Comparison of ENCODE assay signal across 23 mouse cellular contexts in genomic region chr7:27111987-27112386, GRCm38 (mm10). TPM values are rescaled to one million over a fixed set of nuclear protein-coding genes. Genes with fewer than 3 reads are reported as not detected.
A peak's percentile ranks its signal among the peaks of the same experiment; 100 is the strongest.
DNase-seq lines count a peak whose midpoint lies in the region; ATAC-seq and TF ChIP-seq lines count a peak whose summit lies in the region.
"Had no signal": no experiment of that assay in that cellular context is flagged by ENCODE, and none has a peak within 500 bp of the region (broad histone marks: within the 10 kb centered on the region; RNA-seq: fewer than 3 reads in every experiment).

No protein-coding gene starts in this region.

- no peak overlapping the region for H3K4me2 ChIP-seq in lung, embryonic 14.5 days
- no peak overlapping the region for H3K4me2 ChIP-seq in lung, embryonic 16.5 days (ENCODE audit: low read depth, low read length)
- H3K4me2 ChIP-seq in stomach, embryonic 16.5 days (ENCODE audit: low read depth, low read length) = no peak overlapping the region
- H3K4me2 ChIP-seq in stomach, postnatal 0 days (replicated peaks; ENCODE audit: low read depth) = no peak overlapping the region
- H3K4me2 ChIP-seq: embryonic facial prominence, embryonic 12.5 days; forebrain, embryonic 13.5 days; forebrain, embryonic 15.5 days had no signal

- no peaks in the 10 kb centered on the region for H3K4me1 ChIP-seq in lung, embryonic 14.5 days (ENCODE audit: insufficient read depth)
- H3K4me1 ChIP-seq in lung, embryonic 16.5 days (replicated peaks; ENCODE audit: control insufficient read depth, insufficient read depth, low read length) = no peaks in the 10 kb centered on the region
- no peaks in the 10 kb centered on the region for H3K4me1 ChIP-seq in stomach, embryonic 16.5 days (ENCODE audit: control insufficient read depth, insufficient read depth, low read length)
- H3K4me1 ChIP-seq in stomach, postnatal 0 days (replicated peaks; ENCODE audit: control insufficient read depth, insufficient read depth) = no peaks in the 10 kb centered on the region
- H3K4me1 ChIP-seq: embryonic facial prominence, embryonic 10.5 days; embryonic facial prominence, embryonic 12.5 days; forebrain, embryonic 13.5 days; forebrain, embryonic 15.5 days had no signal

- DNase-seq in lung, embryonic 14.5 days = no peak
- no peak for DNase-seq in lung, postnatal 25 days (ENCODE audit: low spot score)
- DNase-seq in lung, postnatal 14 days = no peak
- DNase-seq in stomach, postnatal 0 days (ENCODE audit: low spot score) = no peak
- DNase-seq in cerebellum, adult 18-20 months = no peak
- DNase-seq: adrenal gland, adult 2 months; adrenal gland, postnatal 10 days; adrenal gland, postnatal 25 days; cerebellum, adult 11 months; cerebellum, adult 2 months; cerebellum, adult 9-10 months; cerebellum, postnatal 10 days; cerebellum, postnatal 25 days had no signal

- 0 out of 2 replicates have a peak overlapping the region, but pooled peaks have one; percentile 13 for H3K27ac ChIP-seq in lung, embryonic 14.5 days (ENCODE audit: low read depth)
- H3K27ac ChIP-seq in lung, embryonic 16.5 days (ENCODE audit: low read length) = peak overlapping the region; percentile 73
- peak overlapping the region; percentile 24; the same call in 1 of the 2 replicates for H3K27ac ChIP-seq in stomach, embryonic 16.5 days (ENCODE audit: low read length)
- peak overlapping the region; percentile 35; the same call in 1 of the 2 replicates for H3K27ac ChIP-seq in stomach, postnatal 0 days (replicated peaks)
- H3K27ac ChIP-seq: embryonic facial prominence, embryonic 10.5 days; embryonic facial prominence, embryonic 12.5 days; forebrain, embryonic 13.5 days; forebrain, embryonic 15.5 days had no signal

- H3K4me3 ChIP-seq in lung, embryonic 14.5 days (ENCODE audit: low read depth, low read length) = no peak overlapping the region
- no peak overlapping the region for H3K4me3 ChIP-seq in lung, embryonic 16.5 days (ENCODE audit: low read length)
- H3K4me3 ChIP-seq in stomach, embryonic 16.5 days (replicated peaks; ENCODE audit: low read length) = no peak overlapping the region
- H3K4me3 ChIP-seq in stomach, postnatal 0 days (ENCODE audit: low read depth, low read length) = no peak overlapping the region
- H3K4me3 ChIP-seq: embryonic facial prominence, embryonic 10.5 days; embryonic facial prominence, embryonic 12.5 days; forebrain, embryonic 13.5 days; forebrain, embryonic 15.5 days had no signal

- 63% methylated on average over 3 of the region's 3 CpGs for WGBS in lung, embryonic 14.5 days
- 52% methylated on average over 3 of the region's 3 CpGs for WGBS in lung, embryonic 16.5 days
- WGBS in stomach, embryonic 16.5 days = 78% methylated on average over 3 of the region's 3 CpGs
- WGBS in stomach, postnatal 0 days = 62% methylated on average over 3 of the region's 3 CpGs

- H3K9ac ChIP-seq in lung, embryonic 14.5 days = no peak overlapping the region
- no peak overlapping the region for H3K9ac ChIP-seq in lung, embryonic 16.5 days (ENCODE audit: low read length)
- H3K9ac ChIP-seq in stomach, embryonic 16.5 days (ENCODE audit: low read length) = no peak overlapping the region
- H3K9ac ChIP-seq in stomach, postnatal 0 days (ENCODE audit: low read length) = no peak overlapping the region
- H3K9ac ChIP-seq: embryonic facial prominence, embryonic 12.5 days; forebrain, embryonic 13.5 days; forebrain, embryonic 15.5 days had no signal

- no peak for ATAC-seq in lung, embryonic 14.5 days (ENCODE audit: insufficient read depth)
- peak; percentile 32; the same call in 1 of the 2 replicates for ATAC-seq in lung, embryonic 16.5 days (ENCODE audit: low read depth)
- no peak for ATAC-seq in stomach, embryonic 16.5 days (ENCODE audit: insufficient read depth, low FRiP score)
- no peak for ATAC-seq in stomach, postnatal 0 days (ENCODE audit: low FRiP score, low TSS enrichment)
- ATAC-seq: forebrain, embryonic 13.5 days; forebrain, embryonic 15.5 days had no signal

- H3K27me3 ChIP-seq in lung, embryonic 14.5 days (ENCODE audit: insufficient read depth, low read length) = no peaks in the 10 kb centered on the region
- no peaks in the 10 kb centered on the region for H3K27me3 ChIP-seq in lung, embryonic 16.5 days (ENCODE audit: control insufficient read depth, insufficient read depth, low read depth, low read length)
- no peaks in the 10 kb centered on the region for H3K27me3 ChIP-seq in stomach, embryonic 16.5 days (ENCODE audit: control insufficient read depth, insufficient read depth, low read length)
- no peaks in the 10 kb centered on the region for H3K27me3 ChIP-seq in stomach, postnatal 0 days (ENCODE audit: control insufficient read depth, insufficient read depth, low read length)
- H3K27me3 ChIP-seq: embryonic facial prominence, embryonic 12.5 days; forebrain, embryonic 13.5 days; forebrain, embryonic 15.5 days had no signal

- no peaks in the 10 kb centered on the region for H3K9me3 ChIP-seq in lung, embryonic 14.5 days (ENCODE audit: low read depth, low read length)
- H3K9me3 ChIP-seq in lung, embryonic 16.5 days (ENCODE audit: control insufficient read depth, low read length) = peaks cover 4% of the 10 kb centered on the region
- H3K9me3 ChIP-seq in stomach, embryonic 16.5 days (replicated peaks; ENCODE audit: control insufficient read depth, low read length) = peaks cover 5% of the 10 kb centered on the region; the same call in 1 of the 2 replicates
- H3K9me3 ChIP-seq in stomach, postnatal 0 days (ENCODE audit: control insufficient read depth, low read length) = no peaks in the 10 kb centered on the region
- H3K9me3 ChIP-seq: forebrain, embryonic 15.5 days had no signal

- no peak for TF ChIP-seq CTCF in lung, embryonic 14.5 days (IDR thresholded peaks at IDR 0.05; ENCODE audit: low read depth)
- TF ChIP-seq CTCF in stomach, postnatal 0 days (IDR thresholded peaks at IDR 0.05; ENCODE audit: low read depth) = no peak

- no peak for TF ChIP-seq EP300 in stomach, postnatal 0 days (optimal IDR thresholded peaks at IDR 0.05)

- no peaks in the 10 kb centered on the region for H3K36me3 ChIP-seq in lung, embryonic 14.5 days (ENCODE audit: insufficient read depth)
- no peaks in the 10 kb centered on the region for H3K36me3 ChIP-seq in lung, embryonic 16.5 days (ENCODE audit: control insufficient read depth, insufficient read depth, low read length)
- no peaks in the 10 kb centered on the region for H3K36me3 ChIP-seq in stomach, embryonic 16.5 days (ENCODE audit: control insufficient read depth, insufficient read depth, low read length)
- H3K36me3 ChIP-seq in stomach, postnatal 0 days (ENCODE audit: control insufficient read depth, insufficient read depth, low read length) = no peaks in the 10 kb centered on the region
- H3K36me3 ChIP-seq: embryonic facial prominence, embryonic 10.5 days; embryonic facial prominence, embryonic 12.5 days; forebrain, embryonic 15.5 days had no signal

RNA-seq across cellular contexts. Expression of gene Cyp2f2, which starts 7.7 kb away (rescaled TPM):
- 9.3 and 12.3 TPM in 2 replicates for polyA plus RNA-seq in lung, embryonic 14.5 days (2014; fragmentation: Nextera tagmentation; extraction: Ambion mirVana)
- 75.8 and 84.9 TPM in 2 replicates for polyA plus RNA-seq in lung, embryonic 16.5 days (2015; fragmentation: Nextera tagmentation; extraction: Ambion mirVana)
- 137 and 195 TPM in 2 replicates for polyA plus RNA-seq in stomach, embryonic 16.5 days (2015; fragmentation: Nextera tagmentation; extraction: Ambion mirVana)
- 108 and 155 TPM in 2 replicates for polyA plus RNA-seq in stomach, postnatal 0 days (2015; fragmentation: Nextera tagmentation; extraction: Ambion mirVana)
- polyA plus RNA-seq: brain, embryonic 14.5 days; C2C12; embryonic facial prominence, embryonic 10.5 days; forebrain, embryonic 11.5 days; forebrain, embryonic 13.5 days; forebrain, embryonic 15.5 days had no signal

RNA-seq across cellular contexts. Expression of gene Cyp2t4, which starts 41.5 kb away (rescaled TPM):
- 0.11 and 0.20 TPM in 2 replicates for polyA plus RNA-seq in lung, embryonic 14.5 days (2014; fragmentation: Nextera tagmentation; extraction: Ambion mirVana)
- 0.18 TPM in 1 of 2 replicates, not detected in the other for polyA plus RNA-seq in lung, embryonic 16.5 days (2015; fragmentation: Nextera tagmentation; extraction: Ambion mirVana)
- 0.18 and 0.31 TPM in 2 replicates for polyA plus RNA-seq in stomach, embryonic 16.5 days (2015; fragmentation: Nextera tagmentation; extraction: Ambion mirVana)
- 0.11 TPM in 1 of 2 replicates, not detected in the other for polyA plus RNA-seq in stomach, postnatal 0 days (2015; fragmentation: Nextera tagmentation; extraction: Ambion mirVana)
- polyA plus RNA-seq: adrenal gland, adult 2 months; brain, embryonic 14.5 days; C2C12; cerebellum, adult 2 months; cortical plate, adult 2 months had no signal

RNA-seq across cellular contexts. Expression of gene Egln2, which starts 54.6 kb away (rescaled TPM):
- 48.4 and 50.0 TPM in 2 replicates for polyA plus RNA-seq in lung, embryonic 14.5 days (2014; fragmentation: Nextera tagmentation; extraction: Ambion mirVana)
- 68.8 and 72.9 TPM in 2 replicates for polyA plus RNA-seq in lung, embryonic 16.5 days (2015; fragmentation: Nextera tagmentation; extraction: Ambion mirVana)
- 55.8 and 56.3 TPM in 2 replicates for polyA plus RNA-seq in stomach, embryonic 16.5 days (2015; fragmentation: Nextera tagmentation; extraction: Ambion mirVana)
- polyA plus RNA-seq in stomach, postnatal 0 days (2015; fragmentation: Nextera tagmentation; extraction: Ambion mirVana) = 51.0 and 53.4 TPM in 2 replicates

Comparison
In these comparisons a context has a peak if more than half of its experiments do, and no peak if none do; other contexts are left out.
1. H3K27ac ChIP-seq: peak in every context shown above with its lines; median percentile 73 in lung, embryonic 16.5 days; 35 in stomach, postnatal 0 days; 24 in stomach, embryonic 16.5 days; 13 in lung, embryonic 14.5 days.